Mouse (Mus musculus): ENCODE data around the gene Tmem50a. TPM values are rescaled to one million over a fixed set of nuclear protein-coding genes. Genes with fewer than 3 reads are reported as not detected.

Tmem50a gene
- polyA plus RNA-seq, 1 experiment from 2014 or later, result 271 TPM

GRCm38 (mm10) chr4:134876171-134876570 is 38.7 kb downstream of the Tmem50a start:
- Histone ChIP-seq H3K27me3 (replicated peaks; ENCODE audit: insufficient read depth, low read length) (no peaks in the 10 kb centered on the region), H3K4me2 (replicated peaks; ENCODE audit: low read depth, low read length) (no peak overlapping the region), H3K27ac (ENCODE audit: low read length) (no peak overlapping the region), H3K36me3 (ENCODE audit: insufficient read depth, low read length) (no peaks in the 10 kb centered on the region), H3K9ac (replicated peaks; ENCODE audit: low read depth) (no peak overlapping the region), H3K4me1 (ENCODE audit: insufficient read depth, low read depth, low read length) (no peaks in the 10 kb centered on the region), H3K9me3 (ENCODE audit: low read length) (no peaks in the 10 kb centered on the region), H3K4me3 (ENCODE audit: low read depth, low read length) (no peak overlapping the region)
- whole genome bisulfite sequencing, result 62% methylated on average over 9 of the region's 9 CpGs
- ATAC-seq (no peak), DNase-seq (ENCODE audit: low spot score) (no peak)
- no peak for TF ChIP-seq EP300 (IDR thresholded peaks at IDR 0.05)
- no peak for TF ChIP-seq CTCF (IDR thresholded peaks at IDR 0.05)

- Histone ChIP-seq H3K4me1 (ENCODE audit: insufficient read depth, low read depth, low read length) (no peaks in the 10 kb centered on the region), H3K9me3 (ENCODE audit: low read length) (no peaks in the 10 kb centered on the region), H3K36me3 (ENCODE audit: insufficient read depth, low read length) (no peaks in the 10 kb centered on the region), H3K4me3 (ENCODE audit: low read depth, low read length) (no peak overlapping the region), H3K27ac (ENCODE audit: low read length) (no peak overlapping the region), H3K27me3 (replicated peaks; ENCODE audit: insufficient read depth, low read length) (0 out of 2 replicates have a peak, but pooled peaks cover 3% of the 10 kb centered on the region), H3K4me2 (replicated peaks; ENCODE audit: low read depth, low read length) (no peak overlapping the region), H3K9ac (replicated peaks; ENCODE audit: low read depth) (no peak overlapping the region)
- WGBS, result 40% methylated on average over 2 of the region's 2 CpGs
- TF ChIP-seq CTCF (IDR thresholded peaks at IDR 0.05) (no peak), EP300 (IDR thresholded peaks at IDR 0.05) (no peak)
- DNase-seq (ENCODE audit: low spot score) (no peak), ATAC-seq (no peak)
These were observed 42.9 kb downstream of the Tmem50a start for GRCm38 (mm10) chr4:134871950-134872349.

- H3K27ac ChIP-seq (ENCODE audit: low read length), result no peak overlapping the region
- H3K4me3 ChIP-seq (ENCODE audit: low read depth, low read length), result no peak overlapping the region
- WGBS, result 18% methylated on average over 4 of the region's 4 CpGs
- no peaks in the 10 kb centered on the region for H3K4me1 ChIP-seq (ENCODE audit: insufficient read depth, low read depth, low read length)
- no peak for TF ChIP-seq CTCF (IDR thresholded peaks at IDR 0.05)
- no peak for TF ChIP-seq EP300 (IDR thresholded peaks at IDR 0.05)
- no peak for DNase-seq (ENCODE audit: low spot score)
- no peak overlapping the region for H3K9ac ChIP-seq (replicated peaks; ENCODE audit: low read depth)
- no peak for ATAC-seq
- no peaks in the 10 kb centered on the region for H3K9me3 ChIP-seq (ENCODE audit: low read length)
- no peak overlapping the region for H3K4me2 ChIP-seq (replicated peaks; ENCODE audit: low read depth, low read length)
- no peaks in the 10 kb centered on the region for H3K36me3 ChIP-seq (ENCODE audit: insufficient read depth, low read length)
- H3K27me3 ChIP-seq (replicated peaks; ENCODE audit: insufficient read depth, low read length), result 0 out of 2 replicates have a peak, but pooled peaks cover 3% of the 10 kb centered on the region
These were observed 43.3 kb downstream of the Tmem50a start for GRCm38 (mm10) chr4:134871477-134871876.

- Histone ChIP-seq H3K27me3 (replicated peaks; ENCODE audit: insufficient read depth, low read length) (0 out of 2 replicates have a peak, but pooled peaks cover 3% of the 10 kb centered on the region), H3K36me3 (ENCODE audit: insufficient read depth, low read length) (no peaks in the 10 kb centered on the region), H3K27ac (ENCODE audit: low read length) (no peak overlapping the region), H3K4me3 (ENCODE audit: low read depth, low read length) (no peak overlapping the region), H3K9me3 (ENCODE audit: low read length) (no peaks in the 10 kb centered on the region), H3K9ac (replicated peaks; ENCODE audit: low read depth) (no peak overlapping the region), H3K4me1 (ENCODE audit: insufficient read depth, low read depth, low read length) (no peaks in the 10 kb centered on the region), H3K4me2 (replicated peaks; ENCODE audit: low read depth, low read length) (no peak overlapping the region)
- DNase-seq (ENCODE audit: low spot score), result no peak
- TF ChIP-seq EP300 (IDR thresholded peaks at IDR 0.05) (no peak), CTCF (IDR thresholded peaks at IDR 0.05) (no peak)
- WGBS, result 61% methylated on average over 7 of the region's 7 CpGs
- ATAC-seq, result 0 out of 2 replicates have a peak, but pooled peaks have one; percentile 4
These were observed 44.9 kb downstream of the Tmem50a start for GRCm38 (mm10) chr4:134869815-134870375.

GRCm38 (mm10) chr4:134869068-134869730 is 45.6 kb downstream of the Tmem50a start:
- Histone ChIP-seq H3K9me3 (ENCODE audit: low read length) (no peaks in the 10 kb centered on the region), H3K27ac (ENCODE audit: low read length) (no peak overlapping the region), H3K4me3 (ENCODE audit: low read depth, low read length) (no peak overlapping the region), H3K9ac (replicated peaks; ENCODE audit: low read depth) (no peak overlapping the region), H3K4me2 (replicated peaks; ENCODE audit: low read depth, low read length) (no peak overlapping the region), H3K27me3 (replicated peaks; ENCODE audit: insufficient read depth, low read length) (0 out of 2 replicates have a peak, but pooled peaks cover 3% of the 10 kb centered on the region), H3K36me3 (ENCODE audit: insufficient read depth, low read length) (no peaks in the 10 kb centered on the region), H3K4me1 (ENCODE audit: insufficient read depth, low read depth, low read length) (no peaks in the 10 kb centered on the region)
- ATAC-seq, result peak; percentile 58
- DNase-seq (ENCODE audit: low spot score), result no peak
- TF ChIP-seq EP300 (IDR thresholded peaks at IDR 0.05), result no peak
- no peak for TF ChIP-seq CTCF (IDR thresholded peaks at IDR 0.05)
- WGBS, result 12% methylated on average over 16 of the region's 16 CpGs

- Histone ChIP-seq H3K36me3 (ENCODE audit: insufficient read depth, low read length) (no peaks in the 10 kb centered on the region), H3K9me3 (ENCODE audit: low read length) (no peaks in the 10 kb centered on the region), H3K4me3 (ENCODE audit: low read depth, low read length) (no peak overlapping the region), H3K27me3 (replicated peaks; ENCODE audit: insufficient read depth, low read length) (0 out of 2 replicates have a peak, but pooled peaks cover 3% of the 10 kb centered on the region), H3K9ac (replicated peaks; ENCODE audit: low read depth) (no peak overlapping the region), H3K27ac (ENCODE audit: low read length) (no peak overlapping the region), H3K4me2 (replicated peaks; ENCODE audit: low read depth, low read length) (no peak overlapping the region), H3K4me1 (ENCODE audit: insufficient read depth, low read depth, low read length) (no peaks in the 10 kb centered on the region)
- TF ChIP-seq CTCF (IDR thresholded peaks at IDR 0.05) (no peak), EP300 (IDR thresholded peaks at IDR 0.05) (no peak)
- ATAC-seq, result no peak
- 45% methylated on average over 8 of the region's 9 CpGs for WGBS
- no peak for DNase-seq (ENCODE audit: low spot score)
These were observed 46.3 kb downstream of the Tmem50a start for GRCm38 (mm10) chr4:134868490-134868889.

All from lung, postnatal 0 days (tissue).